Mouse (Mus musculus) ES-Bruce4 (cell line): ENCODE data around the gene Gdpd4. TPM values are rescaled to one million over a fixed set of nuclear protein-coding genes. Genes with fewer than 3 reads are reported as not detected.

Experiments used
- H3K27ac ChIP-seq: 2 replicates; pipeline ENCODE4 v1.5.1; 2012; ENCODE audit warnings: low read length, inconsistent platforms; ENCODE audit not compliant: insufficient read depth
- H3K27me3 ChIP-seq: 2 replicates; pipeline ENCODE4 v1.6.1; 2012; ENCODE audit warnings: mild to moderate bottlenecking, low read length, inconsistent platforms; ENCODE audit not compliant: control insufficient read depth, poor library complexity, insufficient read depth, severe bottlenecking
- H3K36me3 ChIP-seq: 2 replicates; pipeline ENCODE4 v1.6.1; 2012; ENCODE audit warnings: inconsistent platforms, mild to moderate bottlenecking, low read length, moderate library complexity; ENCODE audit not compliant: control insufficient read depth, poor library complexity, insufficient read depth, severe bottlenecking
- H3K4me1 ChIP-seq: one replicate; pipeline ENCODE4 v1.8.1; 2011; ENCODE audit warnings: low read length; ENCODE audit not compliant: control insufficient read depth, insufficient read depth
- H3K4me3 ChIP-seq: 2 replicates; pipeline ENCODE4 v1.5.1; 2011; ENCODE audit warnings: low read depth, mild to moderate bottlenecking, low read length
- H3K9ac ChIP-seq: 2 replicates; pipeline ENCODE4 v1.6.1; 2012; ENCODE audit warnings: low read depth, mild to moderate bottlenecking, inconsistent platforms; ENCODE audit not compliant: poor library complexity, severe bottlenecking
- H3K9me3 ChIP-seq: replicated peaks from 2 replicates; pipeline ENCODE4 v1.6.1; 2012; ENCODE audit warnings: mild to moderate bottlenecking, low read length, inconsistent platforms; ENCODE audit not compliant: control insufficient read depth, poor library complexity, insufficient read depth, severe bottlenecking
- CTCF ChIP-seq: IDR thresholded peaks from one replicate; pipeline ENCODE4 v1.8.1; 2011; ENCODE audit warnings: low read depth, low read length
- EP300 ChIP-seq: IDR thresholded peaks from 2 replicates; pipeline ENCODE4 v1.6.1; 2011; ENCODE audit warnings: low read depth, low read length; ENCODE audit not compliant: insufficient read depth
- POLR2A ChIP-seq: IDR thresholded peaks from one replicate; pipeline ENCODE4 v1.8.1; 2011; ENCODE audit warnings: low read length; ENCODE audit not compliant: insufficient read depth
- polyA plus RNA-seq: library from polyadenylated mRNA; stranded (reverse); fragments of >200 nt; gene quantifications from 2 replicates; pipeline ENCODE4 v1.2.4, GENCODE M21; 2011; ENCODE audit warnings: low read depth; ENCODE audit not compliant: missing spikeins, insufficient read depth, insufficient read length

Gdpd4 gene
- polyA plus RNA-seq, 1 experiment: not detected

GRCm38 (mm10) chr7:98095852-98096251 lies 176.1 kb downstream of the Gdpd4 start:
- Histone ChIP-seq H3K9ac (no peak overlapping the region), H3K27ac (no peak overlapping the region)

GRCm38 (mm10) chr7:98097557-98097956 lies 177.8 kb downstream of the Gdpd4 start:
- no peak overlapping the region for H3K27ac ChIP-seq
- H3K4me1 ChIP-seq: no peaks in the 10 kb centered on the region
- no peak overlapping the region for H3K9ac ChIP-seq
- no peak overlapping the region for H3K4me3 ChIP-seq
- peaks cover 3% of the 10 kb centered on the region; the same call in 1 of the 2 replicates for H3K9me3 ChIP-seq
- H3K27me3 ChIP-seq: no peaks in the 10 kb centered on the region
- no peak for TF ChIP-seq EP300
- TF ChIP-seq POLR2A: no peak
- TF ChIP-seq CTCF: no peak
- H3K36me3 ChIP-seq: no peaks in the 10 kb centered on the region

More at GRCm38 (mm10) chr7:98095852-98096251, 176.1 kb downstream of the Gdpd4 start:
- no peak overlapping the region for H3K4me3 ChIP-seq
- H3K36me3 ChIP-seq: no peaks in the 10 kb centered on the region
- H3K9me3 ChIP-seq: peaks cover 3% of the 10 kb centered on the region; the same call in 1 of the 2 replicates
- TF ChIP-seq CTCF (no peak), POLR2A (no peak), EP300 (no peak)
- no peaks in the 10 kb centered on the region for H3K4me1 ChIP-seq
- H3K27me3 ChIP-seq: no peaks in the 10 kb centered on the region

Other genes with a start within 250 kb of the Gdpd4 start
- 150 and 155 TPM in 2 replicates for gene Clns1a, start 223.3 kb upstream of the Gdpd4 start, polyA plus RNA-seq
- 4.6 TPM in 2 replicates for gene Aqp11, start 181.7 kb upstream of the Gdpd4 start, polyA plus RNA-seq
- gene Pak1, start 131.4 kb upstream of the Gdpd4 start, polyA plus RNA-seq: 71.3 and 82.6 TPM in 2 replicates
- gene Myo7a, start 199.6 kb downstream of the Gdpd4 start, polyA plus RNA-seq: 8.0 and 11.6 TPM in 2 replicates
- gene Omp, start 225.5 kb downstream of the Gdpd4 start, polyA plus RNA-seq: 0.82 and 1.1 TPM in 2 replicates